Mouse (Mus musculus): ENCODE measurements at regions not wholly inside any gene's neighbourhood (a gene's known extent, or its start where the extent isn't known, plus 50 kb on each side); places are given as distances from the start of the nearest gene placed in this dataset.

GRCm38 (mm10) chr3:147334301-147334700, 482.1 kb downstream of the Ttll7 start:
- 72% methylated on average over 6 of the region's 6 CpGs for WGBS (ENCODE audit: insufficient replicate concordance)
- Histone ChIP-seq H3K9ac (replicated peaks) (no peak overlapping the region), H3K4me3 (ENCODE audit: insufficient read depth in 1 of 2, low read depth in 2 of 2, low read length in 2 of 2) (no peak overlapping the region), H3K36me3 (replicated peaks; ENCODE audit: control insufficient read depth, insufficient read depth, low read depth) (no peaks in the 10 kb centered on the region), H3K4me1 (replicated peaks; ENCODE audit: control insufficient read depth in 2 of 2, insufficient read depth in 2 of 2, low read length in 1 of 2) (no peaks in the 10 kb centered on the region), H3K27ac (no peak overlapping the region), H3K9me3 (ENCODE audit: control insufficient read depth, low read length) (no peaks in the 10 kb centered on the region), H3K4me2 (ENCODE audit: low read depth) (no peak overlapping the region), H3K27me3 (ENCODE audit: control insufficient read depth, insufficient read depth, low read length) (no peaks in the 10 kb centered on the region)
- ATAC-seq (ENCODE audit: insufficient read depth) (no peak), DNase-seq (ENCODE audit: low read depth in 3 of 3, low spot score in 3 of 3) (no peak)
- TF ChIP-seq EP300 (IDR thresholded peaks at IDR 0.05; ENCODE audit: low read depth) (no peak), CTCF (IDR thresholded peaks at IDR 0.05; ENCODE audit: low read depth) (no peak)

- no peak overlapping the region for H3K27ac ChIP-seq
- no peaks in the 10 kb centered on the region for H3K4me1 ChIP-seq (replicated peaks; ENCODE audit: control insufficient read depth in 2 of 2, insufficient read depth in 2 of 2, low read length in 1 of 2)
- WGBS (ENCODE audit: insufficient replicate concordance): 67% methylated on average over 7 of the region's 7 CpGs
- H3K9ac ChIP-seq (replicated peaks): no peak overlapping the region
- H3K9me3 ChIP-seq (ENCODE audit: control insufficient read depth, low read length): no peaks in the 10 kb centered on the region
- no peaks in the 10 kb centered on the region for H3K36me3 ChIP-seq (replicated peaks; ENCODE audit: control insufficient read depth, insufficient read depth, low read depth)
- no peak overlapping the region for H3K4me3 ChIP-seq (ENCODE audit: insufficient read depth in 1 of 2, low read depth in 2 of 2, low read length in 2 of 2)
- TF ChIP-seq CTCF (IDR thresholded peaks at IDR 0.05; ENCODE audit: low read depth) (no peak), EP300 (IDR thresholded peaks at IDR 0.05; ENCODE audit: low read depth) (no peak)
- no peaks in the 10 kb centered on the region for H3K27me3 ChIP-seq (ENCODE audit: control insufficient read depth, insufficient read depth, low read length)
- no peak overlapping the region for H3K4me2 ChIP-seq (ENCODE audit: low read depth)
- no peak for DNase-seq (ENCODE audit: low read depth in 3 of 3, low spot score in 3 of 3)
- no peak for ATAC-seq (ENCODE audit: insufficient read depth)
Measured at GRCm38 (mm10) chr3:147335286-147335685, 483.1 kb downstream of the Ttll7 start.

- no peak overlapping the region for H3K27ac ChIP-seq
- no peak overlapping the region for H3K9ac ChIP-seq (replicated peaks)
- no peaks in the 10 kb centered on the region for H3K9me3 ChIP-seq (ENCODE audit: control insufficient read depth, low read length)
- no peak overlapping the region for H3K4me2 ChIP-seq (ENCODE audit: low read depth)
- no peak overlapping the region for H3K4me3 ChIP-seq (ENCODE audit: insufficient read depth in 1 of 2, low read depth in 2 of 2, low read length in 2 of 2)
- no peaks in the 10 kb centered on the region for H3K36me3 ChIP-seq (replicated peaks; ENCODE audit: control insufficient read depth, insufficient read depth, low read depth)
- no peaks in the 10 kb centered on the region for H3K27me3 ChIP-seq (ENCODE audit: control insufficient read depth, insufficient read depth, low read length)
- DNase-seq (ENCODE audit: low read depth in 3 of 3, low spot score in 3 of 3) (no peak), ATAC-seq (ENCODE audit: insufficient read depth) (no peak)
- H3K4me1 ChIP-seq (replicated peaks; ENCODE audit: control insufficient read depth in 2 of 2, insufficient read depth in 2 of 2, low read length in 1 of 2): no peaks in the 10 kb centered on the region
- TF ChIP-seq CTCF (IDR thresholded peaks at IDR 0.05; ENCODE audit: low read depth): no peak
- 46% methylated on average over 2 of the region's 2 CpGs for whole genome bisulfite sequencing (ENCODE audit: insufficient replicate concordance)
Measured at GRCm38 (mm10) chr3:147339427-147339826, 487.3 kb downstream of the Ttll7 start.

- no peak for DNase-seq (ENCODE audit: low read depth in 3 of 3, low spot score in 3 of 3)
- H3K27ac ChIP-seq: no peak overlapping the region
- 65% methylated on average over 5 of the region's 5 CpGs for WGBS (ENCODE audit: insufficient replicate concordance)
Measured at GRCm38 (mm10) chr3:147347278-147348039, 495.3 kb downstream of the Ttll7 start.

GRCm38 (mm10) chr3:147387077-147387476, 534.9 kb downstream of the Ttll7 start:
- TF ChIP-seq EP300 (IDR thresholded peaks at IDR 0.05; ENCODE audit: low read depth): no peak
- no peak for TF ChIP-seq CTCF (IDR thresholded peaks at IDR 0.05; ENCODE audit: low read depth)
- ATAC-seq (ENCODE audit: insufficient read depth): no peak
- WGBS (ENCODE audit: insufficient replicate concordance): 59% methylated on average over 5 of the region's 5 CpGs

More at GRCm38 (mm10) chr3:147347278-147348039, 495.3 kb downstream of the Ttll7 start:
- no peak for ATAC-seq (ENCODE audit: insufficient read depth)
- TF ChIP-seq EP300 (IDR thresholded peaks at IDR 0.05; ENCODE audit: low read depth) (no peak), CTCF (IDR thresholded peaks at IDR 0.05; ENCODE audit: low read depth) (no peak)
- Histone ChIP-seq H3K27me3 (ENCODE audit: control insufficient read depth, insufficient read depth, low read length) (no peaks in the 10 kb centered on the region), H3K4me1 (replicated peaks; ENCODE audit: control insufficient read depth in 2 of 2, insufficient read depth in 2 of 2, low read length in 1 of 2) (no peaks in the 10 kb centered on the region), H3K36me3 (replicated peaks; ENCODE audit: control insufficient read depth, insufficient read depth, low read depth) (no peaks in the 10 kb centered on the region), H3K4me2 (ENCODE audit: low read depth) (no peak overlapping the region), H3K4me3 (ENCODE audit: insufficient read depth in 1 of 2, low read depth in 2 of 2, low read length in 2 of 2) (no peak overlapping the region), H3K9ac (replicated peaks) (no peak overlapping the region), H3K9me3 (ENCODE audit: control insufficient read depth, low read length) (no peaks in the 10 kb centered on the region)

More at GRCm38 (mm10) chr3:147387077-147387476, 534.9 kb downstream of the Ttll7 start:
- H3K4me3 ChIP-seq (ENCODE audit: insufficient read depth in 1 of 2, low read depth in 2 of 2, low read length in 2 of 2): no peak overlapping the region
- no peaks in the 10 kb centered on the region for H3K27me3 ChIP-seq (ENCODE audit: control insufficient read depth, insufficient read depth, low read length)
- H3K27ac ChIP-seq: no peak overlapping the region
- no peaks in the 10 kb centered on the region for H3K9me3 ChIP-seq (ENCODE audit: control insufficient read depth, low read length)
- H3K4me1 ChIP-seq (replicated peaks; ENCODE audit: control insufficient read depth in 2 of 2, insufficient read depth in 2 of 2, low read length in 1 of 2): no peaks in the 10 kb centered on the region
- no peak overlapping the region for H3K9ac ChIP-seq (replicated peaks)
- no peak overlapping the region for H3K4me2 ChIP-seq (ENCODE audit: low read depth)
- no peak for DNase-seq (ENCODE audit: low read depth in 3 of 3, low spot score in 3 of 3)
- H3K36me3 ChIP-seq (replicated peaks; ENCODE audit: control insufficient read depth, insufficient read depth, low read depth): no peaks in the 10 kb centered on the region
